Mouse (Mus musculus) cerebellum, adult 2 months (tissue): Measurements from ENCODE around the gene Tead4.

Source experiments
- CTCF ChIP-seq: fragments of 200-500 bp; IDR thresholded peaks from 2 replicates; pipeline ENCODE4 v1.5.1; 2011; ENCODE audit warnings: low read depth, mild to moderate bottlenecking, control low read depth, low read length, moderate library complexity, borderline replicate concordance; ENCODE audit not compliant: insufficient read depth
- POLR2A ChIP-seq: fragments of 200-500 bp; IDR thresholded peaks from 2 replicates; pipeline ENCODE4 v1.6.1; 2011; ENCODE audit warnings: low read length, control low read depth, borderline replicate concordance; ENCODE audit not compliant: insufficient read depth

- TF ChIP-seq CTCF, result no peak
- no peak for TF ChIP-seq POLR2A
Observed at GRCm38 (mm10) chr6:128277132-128278085, 23.2 kb downstream of the Tead4 start.
